Mouse (Mus musculus) ZHBTc4 (cell line): ENCODE results near the gene Prkd3.
A peak's percentile ranks its signal among the peaks of the same experiment; 100 is the strongest.

Experiments
- DNase-seq: peaks from one replicate; pipeline ENCODE4 v3.0.0-alpha.2; 2011; ENCODE audit warnings: low read depth, low spot score

Gene Prkd3

GRCm38 (mm10) chr17:78937229-78937853 lies 83.3 kb downstream of the Prkd3 start:
- no peak for DNase-seq

DNA sequence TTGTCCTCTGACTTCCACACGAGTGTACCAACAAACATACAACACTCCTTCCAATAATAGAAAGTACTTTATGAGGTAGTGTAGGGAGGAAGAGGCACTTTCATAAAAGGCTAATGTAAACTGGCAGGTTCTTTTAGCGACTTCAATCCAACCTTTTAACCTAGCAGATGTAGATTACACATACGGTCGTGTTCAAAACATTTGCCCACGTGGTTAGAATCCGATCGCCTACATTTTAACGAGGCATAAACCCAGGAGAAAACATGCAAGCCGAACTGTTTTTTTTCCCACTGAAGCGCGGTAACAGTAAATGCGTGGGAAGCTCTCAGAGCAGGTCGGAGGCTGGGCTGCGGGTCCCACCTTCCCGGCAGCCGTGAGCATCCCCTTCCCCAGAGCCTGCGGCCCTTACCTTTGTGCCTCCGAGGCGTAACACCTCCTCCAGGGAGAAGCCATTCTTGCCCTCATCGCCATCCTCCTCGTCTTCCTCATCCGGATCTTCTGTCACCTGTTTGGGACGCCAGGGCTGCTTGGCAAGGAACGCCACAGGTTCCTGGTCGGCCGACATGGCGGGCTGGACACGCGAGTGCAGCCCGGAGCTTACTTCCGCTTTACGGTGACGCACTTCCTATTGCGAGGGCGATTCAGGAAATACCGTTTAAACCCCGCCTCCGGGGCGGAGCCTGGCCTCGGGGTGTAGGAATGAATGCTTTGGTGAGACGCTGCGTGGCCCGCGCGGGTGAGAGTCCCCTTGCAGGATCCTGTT lies 84.0 kb downstream of the Prkd3 start, which contains the start of the genes Cebpz and Ndufaf7:
TSS of gene Cebpz (minus strand) at position 601 of the 763 bp plus-strand sequence.
TSS of gene Ndufaf7 (plus strand) at position 671 of the 763 bp plus-strand sequence.
- peak; percentile 97 for DNase-seq

DNA sequence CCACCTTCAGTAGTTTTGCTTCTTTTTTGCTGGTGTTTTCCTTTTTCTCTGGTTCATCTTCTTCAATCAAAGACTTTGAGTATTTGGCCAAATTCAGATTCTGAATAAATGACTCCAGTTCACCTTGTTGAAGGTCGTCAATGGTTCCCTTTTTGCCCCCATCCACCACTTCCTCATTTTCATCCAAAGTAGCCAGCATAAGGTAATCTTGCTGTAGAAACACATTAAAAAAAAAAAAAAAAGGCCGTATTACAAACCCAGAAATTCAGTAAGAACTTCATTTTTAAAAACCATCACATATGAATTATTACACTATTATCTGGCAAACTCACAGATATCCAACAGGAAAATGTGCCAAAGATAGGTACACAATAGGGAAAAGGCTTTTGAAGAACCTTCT lies 84.8 kb downstream of the Prkd3 start:
- DNase-seq = no peak

- DNase-seq = no peak
Observed at GRCm38 (mm10) chr17:78917696-78918095, 102.9 kb downstream of the Prkd3 start.

- DNase-seq = peak; percentile 2
Observed at GRCm38 (mm10) chr17:78916899-78917298, 103.7 kb downstream of the Prkd3 start.

GRCm38 (mm10) chr17:78916369-78916813 lies 104.2 kb downstream of the Prkd3 start, which contains the start of gene Cebpzos:
TSS of gene Cebpzos (plus strand) at chr17:78916500.
- DNase-seq = peak; percentile 91

- peak; percentile 63 for DNase-seq
Observed at GRCm38 (mm10) chr17:78915772-78916171, 104.8 kb downstream of the Prkd3 start.

GRCm38 (mm10) chr17:78913921-78914320 lies 106.7 kb downstream of the Prkd3 start:
- DNase-seq = peak; percentile 62

GRCm38 (mm10) chr17:78912861-78913281 lies 107.7 kb downstream of the Prkd3 start:
- peak; percentile 57 for DNase-seq

DNA sequence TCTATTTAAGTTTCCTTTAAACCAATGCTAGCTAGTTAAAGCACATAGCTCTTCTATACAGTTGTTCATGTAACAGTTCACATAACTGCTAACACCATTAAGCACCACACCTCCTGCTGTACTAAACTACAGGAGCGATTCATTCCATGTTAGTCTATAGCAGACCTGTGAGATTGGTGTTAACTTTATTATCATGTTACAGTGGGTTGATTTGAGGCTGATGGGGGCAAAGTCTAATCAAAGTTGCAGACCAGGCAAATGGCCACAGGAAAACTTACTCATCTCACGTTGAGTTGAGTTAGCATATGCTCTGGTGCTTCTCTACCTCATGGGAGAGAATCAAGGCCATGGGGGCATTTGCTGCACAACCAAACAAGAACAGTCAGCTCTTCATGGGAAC lies 111.2 kb downstream of the Prkd3 start:
- no peak for DNase-seq

DNA sequence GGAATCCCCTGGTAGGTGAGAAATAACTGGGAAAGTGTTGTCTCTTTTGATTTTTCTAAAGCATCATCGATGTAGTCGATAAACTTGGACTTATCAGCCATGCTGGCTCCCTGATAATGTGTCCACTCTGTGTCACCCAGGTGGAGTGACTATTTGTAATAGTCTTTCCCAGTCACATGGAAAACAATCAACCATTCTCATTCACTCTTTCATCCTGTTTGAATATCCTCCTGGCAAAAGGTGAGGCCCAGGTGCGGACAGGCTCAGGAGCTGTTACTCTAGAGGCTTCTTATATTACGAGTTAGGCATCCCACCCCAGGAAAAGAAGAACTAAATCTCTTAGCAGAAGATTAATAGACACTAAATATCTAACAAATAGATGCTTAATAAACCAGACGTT lies 113.7 kb downstream of the Prkd3 start, which contains the start of gene Sult6b1:
TSS of gene Sult6b1 (minus strand) at position 101 of the 400 bp plus-strand sequence.
- DNase-seq = no peak

DNA sequence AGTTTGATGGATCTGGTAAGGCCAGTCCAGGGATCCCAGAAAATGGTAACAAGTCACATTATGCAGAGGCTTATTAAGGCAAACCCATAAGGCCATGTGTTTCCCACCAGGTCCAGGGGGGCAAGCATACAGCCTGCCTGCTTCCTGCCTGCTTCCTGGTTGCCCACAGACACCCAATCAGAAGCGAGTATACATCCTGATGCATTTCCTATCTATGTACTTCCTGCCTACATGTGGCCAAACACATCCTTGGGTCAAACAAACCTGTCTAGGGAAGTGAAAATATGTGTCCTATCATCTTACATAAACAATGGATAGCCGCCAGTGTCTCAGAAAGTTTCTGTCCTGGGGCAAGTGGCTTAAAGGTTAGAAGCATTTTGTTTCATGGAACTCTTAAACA lies 117.5 kb downstream of the Prkd3 start:
- no peak for DNase-seq
